Mouse (Mus musculus) heart, postnatal 0 days (tissue): Measurements from ENCODE around the gene Cgnl1. TPM values are rescaled to one million over a fixed set of nuclear protein-coding genes. Genes with fewer than 3 reads are reported as not detected.
A peak's percentile ranks its signal among the peaks of the same experiment; 100 is the strongest.

ENCODE experiments used
- ATAC-seq: fragments of 200-750 bp; cut with Nextera tagmentation; 2 replicates; pipeline ENCODE4 v1.8.0; 2017; ENCODE audit warnings: low read depth, moderate number of reproducible peaks, moderate library complexity; ENCODE audit not compliant: insufficient read depth
- DNase-seq: peaks from one replicate; pipeline ENCODE4 v3.0.0-alpha.2; 2016; ENCODE audit warnings: low spot score
- H3K27ac ChIP-seq: fragments of 300-500 bp; sonication (generic); 2 replicates; pipeline ENCODE4 v1.5.1; 2014; ENCODE audit warnings: low read depth, mild to moderate bottlenecking
- H3K27me3 ChIP-seq: fragments of 300-500 bp; sonication (generic); 2 replicates; pipeline ENCODE4 v1.6.1; 2014; ENCODE audit warnings: low read length, mixed read lengths; ENCODE audit not compliant: control insufficient read depth, insufficient read depth
- H3K36me3 ChIP-seq: fragments of 300-500 bp; sonication (generic); replicated peaks from 2 replicates; pipeline ENCODE4 v1.6.1; 2014; ENCODE audit warnings: low read length, mixed read lengths; ENCODE audit not compliant: control insufficient read depth, insufficient read depth
- H3K4me1 ChIP-seq: fragments of 300-500 bp; sonication (generic); 2 replicates; pipeline ENCODE4 v1.6.1; 2014; ENCODE audit warnings: antibody characterized with exemption; ENCODE audit not compliant: control insufficient read depth, insufficient read depth
- H3K4me2 ChIP-seq: fragments of 300-500 bp; sonication (generic); 2 replicates; pipeline ENCODE4 v1.6.1; 2014; ENCODE audit warnings: low read depth, mild to moderate bottlenecking, low read length, moderate library complexity
- H3K4me3 ChIP-seq: fragments of 300-500 bp; sonication (generic); 2 replicates; pipeline ENCODE4 v1.5.1; 2014; ENCODE audit warnings: low read depth, low read length
- H3K9ac ChIP-seq: fragments of 300-500 bp; sonication (generic); replicated peaks from 2 replicates; pipeline ENCODE4 v1.6.1; 2014; ENCODE audit warnings: low read depth, low read length, mixed read lengths
- H3K9me3 ChIP-seq: fragments of 300-500 bp; sonication (generic); replicated peaks from 2 replicates; pipeline ENCODE4 v1.6.1; 2016; ENCODE audit warnings: low read length; ENCODE audit not compliant: control insufficient read depth
- CTCF ChIP-seq: IDR thresholded peaks from 2 replicates; pipeline ENCODE4 v1.5.1; 2016; ENCODE audit warnings: antibody characterized with exemption, control low read depth, low read depth
- EP300 ChIP-seq: IDR thresholded peaks from 2 replicates; pipeline ENCODE4 v1.6.1; 2016; ENCODE audit warnings: antibody characterized with exemption, low read depth
- WGBS: fragments of 180-500 bp; shearing (Covaris S2); extraction: QIAGEN DNeasy Blood & Tissue Kit; methylation state at CpG from one replicate; pipeline ENCODE4 v1.1.7; 2014; 5-methylcytosine and 5-hydroxymethylcytosine counted together
- polyA plus RNA-seq: library from polyadenylated mRNA; unstranded; fragments of >200 nt; fragmentation: Nextera tagmentation; extraction: Ambion mirVana; gene quantifications from 2 replicates; pipeline ENCODE4 v1.2.1, GENCODE M21; 2015
- total RNA-seq: library from RNA; depleted of rRNA; stranded (reverse); fragments of >200 nt; gene quantifications from 2 replicates; pipeline ENCODE4 v1.2.3, GENCODE M21; 2014; ENCODE audit warnings: low replicate concordance

Gene Cgnl1
- total and polyA plus RNA-seq, 2 experiments from 2014 or later: 20.0 to 20.6 TPM

DNA sequence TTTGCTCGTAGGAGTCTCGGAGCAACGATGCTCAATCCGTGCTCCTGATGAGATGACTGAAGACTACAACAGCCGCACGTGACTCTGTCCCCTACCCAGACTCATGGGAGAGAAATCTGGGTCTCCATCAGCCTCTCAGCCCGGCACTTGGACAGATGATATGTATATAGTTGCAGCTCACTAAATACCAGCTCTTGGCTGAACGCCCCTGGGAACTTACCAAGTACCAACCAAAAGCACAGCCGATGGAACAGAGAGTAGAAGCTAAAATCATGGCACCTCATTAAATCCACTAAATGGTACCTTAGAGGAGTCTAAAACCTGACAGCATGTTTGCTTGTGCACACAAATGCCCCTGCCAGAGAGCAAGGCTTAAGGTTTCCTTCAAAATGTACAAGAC is 91.0 kb downstream of the Cgnl1 start:
- no peak for DNase-seq
- ATAC-seq: no peak
- no peak overlapping the region for H3K27ac ChIP-seq

DNA sequence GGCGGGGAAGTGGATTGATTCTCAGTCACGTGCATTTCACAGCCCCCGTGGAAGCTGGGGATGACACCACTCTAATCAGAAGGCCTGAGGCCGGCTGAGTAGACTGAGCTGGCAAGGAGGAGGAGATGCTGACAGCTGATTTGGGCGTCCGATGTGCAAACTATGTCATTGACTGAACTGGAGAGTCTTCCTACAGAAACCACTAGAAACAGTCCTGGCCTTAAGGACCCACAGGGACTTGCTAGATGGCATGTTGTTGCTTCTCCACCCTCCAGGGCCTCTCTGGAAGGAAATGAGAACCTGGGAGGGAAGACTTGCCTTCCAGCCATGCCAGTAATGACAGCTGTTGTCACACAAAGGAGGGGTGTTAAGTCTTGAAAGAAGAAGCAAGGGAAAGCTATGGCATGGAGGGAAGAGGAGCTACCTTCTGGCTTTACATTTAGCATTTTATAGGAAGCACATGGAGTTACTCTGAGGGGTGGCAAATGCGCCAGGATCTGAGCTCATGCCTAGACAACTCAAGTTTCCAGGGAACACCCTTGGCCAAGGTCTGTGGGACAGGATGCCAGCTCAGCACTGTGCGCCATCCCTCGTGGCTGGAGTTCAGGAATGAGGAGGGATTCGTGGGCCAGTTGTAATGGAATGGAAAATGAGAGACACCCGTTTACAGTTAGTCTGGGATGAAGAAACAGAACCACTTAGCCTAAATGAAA is 92.1 kb downstream of the Cgnl1 start:
- DNase-seq (no peak), ATAC-seq (0 out of 2 replicates have a peak, but pooled peaks have one; percentile 47)
- Histone ChIP-seq H3K9ac (no peak overlapping the region), H3K4me3 (no peak overlapping the region), H3K36me3 (no peaks in the 10 kb centered on the region), H3K4me1 (peaks cover 22% of the 10 kb centered on the region), H3K4me2 (no peak overlapping the region), H3K27ac (peak overlapping the region; percentile 43), H3K9me3 (no peaks in the 10 kb centered on the region), H3K27me3 (no peaks in the 10 kb centered on the region)
- WGBS: 67% methylated on average over 11 of the region's 11 CpGs
- TF ChIP-seq EP300: no peak
- no peak for TF ChIP-seq CTCF

More for the DNA sequence above, 91.0 kb downstream of the Cgnl1 start:
- no peak for TF ChIP-seq CTCF
- TF ChIP-seq EP300: no peak
- 86% methylated on average over 9 of the region's 9 CpGs for WGBS
- Histone ChIP-seq H3K4me3 (no peak overlapping the region), H3K27me3 (no peaks in the 10 kb centered on the region), H3K4me1 (peaks cover 22% of the 10 kb centered on the region), H3K36me3 (no peaks in the 10 kb centered on the region), H3K9me3 (no peaks in the 10 kb centered on the region), H3K4me2 (no peak overlapping the region), H3K9ac (no peak overlapping the region)

DNA sequence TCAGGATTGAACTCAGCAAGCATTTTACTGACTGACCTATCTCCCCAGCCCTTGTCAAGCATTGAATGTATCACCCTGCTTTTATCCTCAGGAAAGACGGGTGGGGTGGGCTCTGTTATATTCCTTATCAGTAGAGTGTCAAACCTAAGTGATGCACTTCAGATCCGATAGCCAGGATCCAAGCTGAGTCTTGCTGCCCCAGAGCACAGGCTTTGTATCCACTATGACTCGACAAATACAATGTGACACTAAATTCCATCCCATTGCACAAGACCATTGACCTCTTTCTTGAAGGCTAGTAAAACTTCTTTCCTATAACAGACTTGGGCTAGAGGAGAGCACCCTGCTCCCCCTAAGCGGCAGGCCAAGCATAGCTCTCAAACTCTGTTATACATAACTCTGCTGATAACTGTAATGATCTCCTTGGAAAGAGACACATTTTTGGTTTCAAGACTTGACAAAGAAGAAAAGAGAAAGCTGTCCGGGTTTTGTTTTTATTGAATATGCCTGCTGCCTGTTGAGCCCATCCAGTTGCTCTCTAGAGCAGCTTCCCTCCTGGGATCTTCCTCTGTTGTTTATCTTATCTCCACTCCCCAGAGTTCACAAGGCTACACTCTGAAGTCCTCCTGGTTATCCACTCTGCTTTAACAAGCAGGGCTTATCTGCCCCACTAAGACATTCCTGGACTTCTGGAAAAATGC is 94.3 kb downstream of the Cgnl1 start:
- Histone ChIP-seq H3K4me1 (peaks cover 22% of the 10 kb centered on the region), H3K4me2 (no peak overlapping the region), H3K36me3 (no peaks in the 10 kb centered on the region), H3K9ac (no peak overlapping the region), H3K27me3 (no peaks in the 10 kb centered on the region), H3K9me3 (no peaks in the 10 kb centered on the region), H3K4me3 (no peak overlapping the region), H3K27ac (no peak overlapping the region)
- TF ChIP-seq CTCF (no peak), EP300 (no peak)
- DNase-seq: no peak
- no peak for ATAC-seq
- WGBS: 23% methylated on average over 5 of the region's 5 CpGs

DNA sequence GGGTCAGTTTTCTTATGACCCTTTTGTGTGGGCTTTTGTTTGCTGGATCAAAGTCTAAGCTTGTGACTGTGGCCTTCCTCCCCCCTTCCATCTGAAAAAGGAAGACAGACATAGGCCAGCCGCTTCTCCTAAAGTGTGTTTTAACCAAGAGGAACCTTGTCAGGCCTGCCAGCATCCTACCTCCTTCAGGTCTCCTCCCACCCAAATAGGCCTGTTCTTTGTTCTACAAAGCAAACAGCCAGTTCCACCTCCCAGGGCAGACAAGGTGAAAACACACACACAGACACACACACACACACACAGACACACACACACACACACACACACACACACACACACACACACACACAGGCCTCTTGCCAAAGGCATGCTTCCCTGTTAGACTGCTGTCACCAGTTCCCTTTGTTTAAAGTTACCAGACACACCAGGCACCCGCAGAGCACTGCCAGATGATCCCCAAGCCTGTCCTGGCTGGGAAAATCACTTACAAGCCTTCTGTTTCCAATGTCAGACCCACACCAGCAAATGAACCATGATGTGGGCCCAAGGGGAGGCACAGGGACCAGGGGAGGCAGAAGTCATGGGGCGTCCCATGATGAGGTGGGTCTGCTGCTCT is 95.5 kb downstream of the Cgnl1 start:
- TF ChIP-seq EP300 (no peak), CTCF (no peak)

DNA sequence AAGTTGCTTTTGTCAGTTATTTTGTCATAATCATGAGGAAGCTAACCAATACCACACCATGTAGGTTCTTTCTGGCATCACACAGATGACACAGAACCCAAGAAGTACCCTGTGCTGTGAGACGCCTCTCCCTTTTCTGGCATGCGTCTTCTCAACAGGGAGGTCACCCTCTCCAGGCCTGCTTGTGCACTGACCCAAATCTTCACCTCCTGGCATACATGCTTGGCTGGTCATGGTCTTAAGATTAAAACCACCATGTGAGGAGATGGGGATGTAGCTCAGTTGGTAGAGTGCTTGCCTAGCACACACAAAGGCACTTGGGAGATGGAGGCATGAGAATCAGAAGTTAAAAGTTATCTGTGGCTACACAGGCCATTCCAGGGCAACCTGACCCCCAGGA is 96.2 kb downstream of the Cgnl1 start:
- no peak overlapping the region for H3K27ac ChIP-seq
- no peaks in the 10 kb centered on the region for H3K36me3 ChIP-seq
- no peaks in the 10 kb centered on the region for H3K27me3 ChIP-seq
- DNase-seq (no peak), ATAC-seq (no peak)
- no peak for TF ChIP-seq CTCF
- no peak for TF ChIP-seq EP300
- H3K9me3 ChIP-seq: no peaks in the 10 kb centered on the region
- H3K4me1 ChIP-seq: peaks cover 30% of the 10 kb centered on the region
- 91% methylated on average over 2 of the region's 2 CpGs for WGBS
- H3K4me2 ChIP-seq: no peak overlapping the region
- H3K9ac ChIP-seq: no peak overlapping the region
- no peak overlapping the region for H3K4me3 ChIP-seq

More for the DNA sequence above, 95.5 kb downstream of the Cgnl1 start:
- DNase-seq (no peak), ATAC-seq (peak; percentile 80)
- H3K4me3 ChIP-seq: no peak overlapping the region
- no peak overlapping the region for H3K9ac ChIP-seq
- H3K27me3 ChIP-seq: no peaks in the 10 kb centered on the region
- H3K9me3 ChIP-seq: no peaks in the 10 kb centered on the region
- WGBS: 57% methylated on average over 3 of the region's 3 CpGs
- H3K36me3 ChIP-seq: no peaks in the 10 kb centered on the region
- H3K4me1 ChIP-seq: peaks cover 23% of the 10 kb centered on the region
- no peak overlapping the region for H3K27ac ChIP-seq
- no peak overlapping the region for H3K4me2 ChIP-seq
